Mouse (Mus musculus) bone marrow macrophage, adult 2 months (primary cell): ENCODE measurements at regions not wholly inside any gene's neighbourhood (a gene's known extent, or its start where the extent isn't known, plus 50 kb on each side); places are given as distances from the start of the nearest gene placed in this dataset.

Source experiments
- H3K27ac ChIP-seq: 2 replicates; pipeline ENCODE4 v1.5.1; 2012; ENCODE audit warnings: low read depth, low read length; ENCODE audit not compliant: insufficient read depth
- H3K4me1 ChIP-seq: 2 replicates; pipeline ENCODE4 v1.6.1; 2012; ENCODE audit warnings: low read length; ENCODE audit not compliant: control insufficient read depth, insufficient read depth
- H3K4me3 ChIP-seq: 2 replicates; pipeline ENCODE4 v1.5.1; 2012; ENCODE audit warnings: mild to moderate bottlenecking, low read length, moderate library complexity; ENCODE audit not compliant: insufficient read depth
- CTCF ChIP-seq: IDR thresholded peaks from 2 replicates; pipeline ENCODE4 v1.5.1; 2012; ENCODE audit warnings: low read depth, mild to moderate bottlenecking, low read length, moderate library complexity
- POLR2A ChIP-seq: IDR thresholded peaks from 2 replicates; pipeline ENCODE4 v1.6.1; 2012; ENCODE audit warnings: mild to moderate bottlenecking, low read depth, low read length, borderline replicate concordance

- H3K27ac ChIP-seq: no peak overlapping the region
- TF ChIP-seq CTCF (no peak), POLR2A (no peak)
- no peaks in the 10 kb centered on the region for H3K4me1 ChIP-seq
These were observed 174.5 kb upstream of the Tas2r134 start for GRCm38 (mm10) chr2:51452816-51453215.

GRCm38 (mm10) chr2:51448121-51448520, 179.2 kb upstream of the Tas2r134 start:
- TF ChIP-seq POLR2A (no peak), CTCF (no peak)
- no peak overlapping the region for H3K27ac ChIP-seq
- no peaks in the 10 kb centered on the region for H3K4me1 ChIP-seq
- no peak overlapping the region for H3K4me3 ChIP-seq

More at GRCm38 (mm10) chr2:51452816-51453215, 174.5 kb upstream of the Tas2r134 start:
- no peak overlapping the region for H3K4me3 ChIP-seq

- Histone ChIP-seq H3K4me1 (no peaks in the 10 kb centered on the region), H3K27ac (no peak overlapping the region), H3K4me3 (no peak overlapping the region)
- TF ChIP-seq POLR2A (no peak), CTCF (no peak)
These were observed 179.7 kb upstream of the Tas2r134 start for GRCm38 (mm10) chr2:51447616-51448015.

- Histone ChIP-seq H3K4me1 (no peaks in the 10 kb centered on the region), H3K27ac (no peak overlapping the region), H3K4me3 (no peak overlapping the region)
- TF ChIP-seq POLR2A (no peak), CTCF (no peak)
These were observed 182.8 kb upstream of the Tas2r134 start for GRCm38 (mm10) chr2:51444386-51445080.

- TF ChIP-seq CTCF: no peak
- no peak for TF ChIP-seq POLR2A
- Histone ChIP-seq H3K4me3 (no peak overlapping the region), H3K27ac (no peak overlapping the region), H3K4me1 (no peaks in the 10 kb centered on the region)
These were observed 183.4 kb upstream of the Tas2r134 start for GRCm38 (mm10) chr2:51443946-51444345.

GRCm38 (mm10) chr2:51439047-51439446, 188.3 kb upstream of the Tas2r134 start:
- no peak overlapping the region for H3K27ac ChIP-seq
- TF ChIP-seq CTCF (no peak), POLR2A (no peak)
- no peak overlapping the region for H3K4me3 ChIP-seq
- H3K4me1 ChIP-seq: no peaks in the 10 kb centered on the region

GRCm38 (mm10) chr2:51436590-51436989, 190.7 kb upstream of the Tas2r134 start:
- Histone ChIP-seq H3K4me3 (no peak overlapping the region), H3K4me1 (no peaks in the 10 kb centered on the region), H3K27ac (no peak overlapping the region)
- TF ChIP-seq CTCF (peak; percentile 69; the same call in 1 of the 2 replicates), POLR2A (no peak)

GRCm38 (mm10) chr2:51431564-51431963, 195.7 kb upstream of the Tas2r134 start:
- H3K4me3 ChIP-seq: no peak overlapping the region
- no peak overlapping the region for H3K27ac ChIP-seq
- H3K4me1 ChIP-seq: no peaks in the 10 kb centered on the region
- TF ChIP-seq POLR2A (no peak), CTCF (no peak)

- Histone ChIP-seq H3K4me1 (no peaks in the 10 kb centered on the region), H3K27ac (no peak overlapping the region), H3K4me3 (no peak overlapping the region)
- TF ChIP-seq POLR2A: no peak
- TF ChIP-seq CTCF: no peak
These were observed 197.6 kb upstream of the Tas2r134 start for GRCm38 (mm10) chr2:51429716-51430115.

GRCm38 (mm10) chr2:51422442-51422841, 204.9 kb upstream of the Tas2r134 start:
- H3K27ac ChIP-seq: no peak overlapping the region
- no peak overlapping the region for H3K4me3 ChIP-seq
- TF ChIP-seq POLR2A (no peak), CTCF (no peak)
- H3K4me1 ChIP-seq: no peaks in the 10 kb centered on the region
